Mouse (Mus musculus) heart, postnatal 0 days (tissue): ENCODE data around the gene Glyr1. TPM values are rescaled to one million over a fixed set of nuclear protein-coding genes. Genes with fewer than 3 reads are reported as not detected.

Source experiments
- ATAC-seq: fragments of 200-750 bp; cut with Nextera tagmentation; 2 replicates; pipeline ENCODE4 v1.8.0; 2017; ENCODE audit warnings: low read depth, moderate number of reproducible peaks, moderate library complexity; ENCODE audit not compliant: insufficient read depth
- DNase-seq: peaks from one replicate; pipeline ENCODE4 v3.0.0-alpha.2; 2016; ENCODE audit warnings: low spot score
- H3K27ac ChIP-seq: fragments of 300-500 bp; sonication (generic); 2 replicates; pipeline ENCODE4 v1.5.1; 2014; ENCODE audit warnings: low read depth, mild to moderate bottlenecking
- H3K27me3 ChIP-seq: fragments of 300-500 bp; sonication (generic); 2 replicates; pipeline ENCODE4 v1.6.1; 2014; ENCODE audit warnings: low read length, mixed read lengths; ENCODE audit not compliant: control insufficient read depth, insufficient read depth
- H3K36me3 ChIP-seq: fragments of 300-500 bp; sonication (generic); replicated peaks from 2 replicates; pipeline ENCODE4 v1.6.1; 2014; ENCODE audit warnings: low read length, mixed read lengths; ENCODE audit not compliant: control insufficient read depth, insufficient read depth
- H3K4me1 ChIP-seq: fragments of 300-500 bp; sonication (generic); 2 replicates; pipeline ENCODE4 v1.6.1; 2014; ENCODE audit warnings: antibody characterized with exemption; ENCODE audit not compliant: control insufficient read depth, insufficient read depth
- H3K4me2 ChIP-seq: fragments of 300-500 bp; sonication (generic); 2 replicates; pipeline ENCODE4 v1.6.1; 2014; ENCODE audit warnings: low read depth, mild to moderate bottlenecking, low read length, moderate library complexity
- H3K4me3 ChIP-seq: fragments of 300-500 bp; sonication (generic); 2 replicates; pipeline ENCODE4 v1.5.1; 2014; ENCODE audit warnings: low read depth, low read length
- H3K9ac ChIP-seq: fragments of 300-500 bp; sonication (generic); replicated peaks from 2 replicates; pipeline ENCODE4 v1.6.1; 2014; ENCODE audit warnings: low read depth, low read length, mixed read lengths
- H3K9me3 ChIP-seq: fragments of 300-500 bp; sonication (generic); replicated peaks from 2 replicates; pipeline ENCODE4 v1.6.1; 2016; ENCODE audit warnings: low read length; ENCODE audit not compliant: control insufficient read depth
- CTCF ChIP-seq: IDR thresholded peaks from 2 replicates; pipeline ENCODE4 v1.5.1; 2016; ENCODE audit warnings: antibody characterized with exemption, control low read depth, low read depth
- EP300 ChIP-seq: IDR thresholded peaks from 2 replicates; pipeline ENCODE4 v1.6.1; 2016; ENCODE audit warnings: antibody characterized with exemption, low read depth
- WGBS: fragments of 180-500 bp; shearing (Covaris S2); extraction: QIAGEN DNeasy Blood & Tissue Kit; methylation state at CpG from one replicate; pipeline ENCODE4 v1.1.7; 2014; 5-methylcytosine and 5-hydroxymethylcytosine counted together
- polyA plus RNA-seq: library from polyadenylated mRNA; unstranded; fragments of >200 nt; fragmentation: Nextera tagmentation; extraction: Ambion mirVana; gene quantifications from 2 replicates; pipeline ENCODE4 v1.2.1, GENCODE M21; 2015
- total RNA-seq: library from RNA; depleted of rRNA; stranded (reverse); fragments of >200 nt; gene quantifications from 2 replicates; pipeline ENCODE4 v1.2.3, GENCODE M21; 2014; ENCODE audit warnings: low replicate concordance; rRNA removed

Gene Glyr1
- total RNA-seq (74.3 and 84.4 TPM in 2 replicates), polyA plus RNA-seq (56.2 and 58.5 TPM in 2 replicates)

- peak within 1 kb of the TSS; percentile 85 for H3K9ac ChIP-seq
- peaks cover 38% of the 10 kb centered on the region for H3K36me3 ChIP-seq
- H3K4me3 ChIP-seq: peak within 1 kb of the TSS; percentile 79
- H3K27ac ChIP-seq: peak within 1 kb of the TSS; percentile 99
- peak within 1 kb of the TSS; percentile 97 for H3K4me2 ChIP-seq
- TF ChIP-seq CTCF: no peak
- TF ChIP-seq EP300: peak; percentile 55; the same call in 1 of the 2 replicates
- H3K27me3 ChIP-seq: no peaks in the 10 kb centered on the region
- no peaks in the 10 kb centered on the region for H3K9me3 ChIP-seq
- ATAC-seq: peak; percentile 98
- 2% methylated on average over 55 of the region's 56 CpGs for WGBS
- H3K4me1 ChIP-seq: peaks cover 19% of the 10 kb centered on the region
- DNase-seq: peak; percentile 98
Observed at GRCm38 (mm10) chr16:5049774-5050234, at the start of gene Glyr1, which contains the start of gene Ubn1. Gene Glyr1 (minus strand): TSS chr16:5049863. Gene Ubn1 (plus strand): TSS chr16:5050057.

GRCm38 (mm10) chr16:5096504-5096903 is 46.8 kb upstream of the Glyr1 start:
- H3K27ac ChIP-seq: no peak overlapping the region
- ATAC-seq: no peak
- H3K4me2 ChIP-seq: no peak overlapping the region
- no peaks in the 10 kb centered on the region for H3K9me3 ChIP-seq
- 84% methylated on average over 8 of the region's 8 CpGs for WGBS
- H3K4me1 ChIP-seq: peaks cover 4% of the 10 kb centered on the region; the same call in 1 of the 2 replicates
- no peaks in the 10 kb centered on the region for H3K27me3 ChIP-seq
- no peaks in the 10 kb centered on the region for H3K36me3 ChIP-seq
- H3K9ac ChIP-seq: no peak overlapping the region
- TF ChIP-seq EP300 (no peak), CTCF (no peak)
- DNase-seq: no peak
- no peak overlapping the region for H3K4me3 ChIP-seq

GRCm38 (mm10) chr16:5093285-5093684 is 43.6 kb upstream of the Glyr1 start:
- H3K9ac ChIP-seq: no peak overlapping the region
- peaks cover 4% of the 10 kb centered on the region; the same call in 1 of the 2 replicates for H3K36me3 ChIP-seq
- H3K9me3 ChIP-seq: no peaks in the 10 kb centered on the region
- no peaks in the 10 kb centered on the region for H3K27me3 ChIP-seq
- DNase-seq (no peak), ATAC-seq (no peak)
- TF ChIP-seq EP300 (no peak), CTCF (no peak)
- WGBS: 81% methylated on average over 5 of the region's 5 CpGs
- no peak overlapping the region for H3K4me2 ChIP-seq
- no peak overlapping the region for H3K27ac ChIP-seq
- peaks cover 4% of the 10 kb centered on the region; the same call in 1 of the 2 replicates for H3K4me1 ChIP-seq
- no peak overlapping the region for H3K4me3 ChIP-seq

- TF ChIP-seq CTCF: no peak
- no peak for TF ChIP-seq EP300
- ATAC-seq (no peak), DNase-seq (no peak)
- WGBS: 52% methylated on average over 10 of the region's 10 CpGs
- H3K4me3 ChIP-seq: no peak overlapping the region
- H3K27me3 ChIP-seq: no peaks in the 10 kb centered on the region
- H3K36me3 ChIP-seq: peaks cover 46% of the 10 kb centered on the region
- peaks cover 4% of the 10 kb centered on the region; the same call in 1 of the 2 replicates for H3K4me1 ChIP-seq
- H3K9ac ChIP-seq: no peak overlapping the region
- H3K4me2 ChIP-seq: no peak overlapping the region
- no peaks in the 10 kb centered on the region for H3K9me3 ChIP-seq
- no peak overlapping the region for H3K27ac ChIP-seq
Observed at GRCm38 (mm10) chr16:5089021-5089420, 39.4 kb upstream of the Glyr1 start.

GRCm38 (mm10) chr16:5086179-5086578 is 36.5 kb upstream of the Glyr1 start:
- Histone ChIP-seq H3K9ac (no peak overlapping the region), H3K9me3 (no peaks in the 10 kb centered on the region), H3K4me1 (no peaks in the 10 kb centered on the region), H3K4me2 (no peak overlapping the region), H3K27me3 (no peaks in the 10 kb centered on the region), H3K36me3 (peaks cover 72% of the 10 kb centered on the region), H3K27ac (no peak overlapping the region), H3K4me3 (no peak overlapping the region)
- TF ChIP-seq CTCF: no peak
- no peak for TF ChIP-seq EP300
- 95% methylated on average over 2 of the region's 2 CpGs for WGBS
- DNase-seq (no peak), ATAC-seq (no peak)

GRCm38 (mm10) chr16:5085196-5085595 is 35.5 kb upstream of the Glyr1 start:
- no peaks in the 10 kb centered on the region for H3K9me3 ChIP-seq
- 77% methylated on average over 4 of the region's 4 CpGs for WGBS
- no peaks in the 10 kb centered on the region for H3K4me1 ChIP-seq
- no peak overlapping the region for H3K4me2 ChIP-seq
- no peak for TF ChIP-seq EP300
- TF ChIP-seq CTCF: no peak
- H3K9ac ChIP-seq: no peak overlapping the region
- DNase-seq: no peak
- H3K4me3 ChIP-seq: no peak overlapping the region
- ATAC-seq: no peak
- no peak overlapping the region for H3K27ac ChIP-seq
- H3K36me3 ChIP-seq: peaks cover 75% of the 10 kb centered on the region
- no peaks in the 10 kb centered on the region for H3K27me3 ChIP-seq
